In the genomic region with DNA sequence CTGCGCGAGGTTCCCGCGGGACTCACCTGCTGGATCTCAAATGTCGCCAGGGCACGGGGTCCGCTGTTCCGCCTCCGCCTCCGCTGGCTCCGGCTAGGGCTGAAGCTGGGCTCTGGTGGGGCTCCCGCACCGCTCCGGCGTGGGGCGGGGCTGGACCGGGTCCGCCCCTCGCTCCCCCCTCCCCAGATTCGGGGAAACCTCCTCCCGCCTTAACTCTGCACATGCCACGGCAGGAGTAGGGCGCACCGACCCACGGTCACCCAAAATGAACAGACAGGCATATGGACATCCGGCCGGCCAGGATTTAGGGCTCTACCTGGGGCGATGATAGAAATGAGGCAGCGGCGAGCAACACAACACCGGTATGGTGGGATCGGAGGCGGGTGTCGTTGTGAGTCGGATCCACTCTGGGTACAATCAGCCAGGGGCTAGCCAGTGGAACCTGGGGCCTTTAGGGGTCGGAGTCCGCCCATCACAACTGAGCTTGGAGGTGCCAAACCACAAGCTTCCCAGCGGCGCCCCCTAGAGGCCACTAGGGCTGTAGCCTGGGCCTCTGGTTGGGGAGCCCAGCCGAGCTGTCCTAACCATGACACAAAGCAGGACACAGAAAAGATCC, we compare ENCODE assay signal across 8 mouse cellular contexts. TPM values are rescaled to one million over a fixed set of nuclear protein-coding genes. Genes with fewer than 3 reads are reported as not detected.
DNase-seq lines count a peak whose midpoint lies in the region; ATAC-seq and TF ChIP-seq lines count a peak whose summit lies in the region.

No protein-coding gene starts in this region.

- TF ChIP-seq CTCF in bone marrow, adult 2 months (IDR thresholded peaks at IDR 0.05; ENCODE audit: control insufficient read depth, insufficient read depth, low read length), result peak; percentile 74
- TF ChIP-seq CTCF in midbrain, postnatal 0 days (IDR thresholded peaks at IDR 0.05), result peak; percentile 93

- H3K36me3 ChIP-seq in embryonic facial prominence, embryonic 15.5 days, result peaks cover 13% of the 10 kb centered on the region; the same call in 1 of the 2 replicates
- H3K36me3 ChIP-seq in heart, embryonic 10.5 days, result peaks cover 22% of the 10 kb centered on the region
- H3K36me3 ChIP-seq in kidney, embryonic 14.5 days (ENCODE audit: control insufficient read depth, insufficient read depth, low read length), result peaks cover 6% of the 10 kb centered on the region
- peaks cover 19% of the 10 kb centered on the region for H3K36me3 ChIP-seq in limb, embryonic 15.5 days
- H3K36me3 ChIP-seq in midbrain, postnatal 0 days (ENCODE audit: insufficient read depth, low read length), result peaks cover 17% of the 10 kb centered on the region

- no peaks in the 10 kb centered on the region for H3K4me1 ChIP-seq in bone marrow, adult 2 months (ENCODE audit: control insufficient read depth, insufficient read depth, low read length)
- H3K4me1 ChIP-seq in embryonic facial prominence, embryonic 15.5 days, result peaks cover 51% of the 10 kb centered on the region
- peaks cover 64% of the 10 kb centered on the region for H3K4me1 ChIP-seq in heart, embryonic 10.5 days
- H3K4me1 ChIP-seq in kidney, embryonic 14.5 days (ENCODE audit: control insufficient read depth, insufficient read depth, low read length), result peaks cover 20% of the 10 kb centered on the region; the same call in 1 of the 2 replicates
- H3K4me1 ChIP-seq in limb, embryonic 15.5 days, result peaks cover 43% of the 10 kb centered on the region
- peaks cover 29% of the 10 kb centered on the region for H3K4me1 ChIP-seq in midbrain, postnatal 0 days (ENCODE audit: insufficient read depth, low read length)

- ATAC-seq in embryonic facial prominence, embryonic 15.5 days (ENCODE audit: insufficient number of reproducible peaks, low FRiP score, low TSS enrichment, low read depth), result peak; percentile 90
- ATAC-seq in kidney, embryonic 14.5 days (ENCODE audit: low FRiP score, low TSS enrichment), result peak; percentile 90
- peak; percentile 91 for ATAC-seq in limb, embryonic 15.5 days (ENCODE audit: insufficient number of reproducible peaks, low FRiP score, low TSS enrichment, low read depth)
- peak; percentile 86 for ATAC-seq in midbrain, postnatal 0 days (ENCODE audit: low FRiP score)

- H3K4me2 ChIP-seq in embryonic facial prominence, embryonic 15.5 days (replicated peaks), result peak overlapping the region; percentile 86
- H3K4me2 ChIP-seq in kidney, embryonic 14.5 days (replicated peaks; ENCODE audit: low read depth, low read length), result peak overlapping the region; percentile 87
- H3K4me2 ChIP-seq in limb, embryonic 15.5 days, result peak overlapping the region; percentile 90
- H3K4me2 ChIP-seq in midbrain, postnatal 0 days (ENCODE audit: low read depth, low read length, poor library complexity, severe bottlenecking), result peak overlapping the region; percentile 73

- WGBS in bone marrow, adult 2 months, result 2% methylated on average over 40 of the region's 40 CpGs
- WGBS in embryonic facial prominence, embryonic 15.5 days, result under 1% methylated on average over 40 of the region's 40 CpGs
- WGBS in heart, embryonic 10.5 days, result under 1% methylated on average over 40 of the region's 40 CpGs
- under 1% methylated on average over 39 of the region's 40 CpGs for WGBS in kidney, embryonic 14.5 days
- under 1% methylated on average over 40 of the region's 40 CpGs for WGBS in limb, embryonic 15.5 days
- WGBS in midbrain, postnatal 0 days, result under 1% methylated on average over 39 of the region's 40 CpGs

- DNase-seq in A20 (ENCODE audit: low read depth, low spot score), result peak; percentile 77
- DNase-seq in heart, embryonic 10.5 days (ENCODE audit: low spot score), result peak; percentile 96
- DNase-seq in midbrain, postnatal 0 days (ENCODE audit: low spot score), result peak; percentile 94
- peak; percentile 76 to 85 for DNase-seq in spleen, postnatal 14 days (ENCODE audit: low spot score in 2 of 2)

- H3K9ac ChIP-seq in embryonic facial prominence, embryonic 15.5 days, result peak overlapping the region; percentile 68
- H3K9ac ChIP-seq in kidney, embryonic 14.5 days (ENCODE audit: low read depth, low read length), result peak overlapping the region; percentile 70
- H3K9ac ChIP-seq in limb, embryonic 15.5 days, result peak overlapping the region; percentile 76
- H3K9ac ChIP-seq in midbrain, postnatal 0 days (replicated peaks; ENCODE audit: low read length, poor library complexity, severe bottlenecking), result peak overlapping the region; percentile 90

- H3K27me3 ChIP-seq in embryonic facial prominence, embryonic 15.5 days, result no peaks in the 10 kb centered on the region
- no peaks in the 10 kb centered on the region for H3K27me3 ChIP-seq in heart, embryonic 10.5 days (ENCODE audit: insufficient read depth, poor library complexity, severe bottlenecking)
- no peaks in the 10 kb centered on the region for H3K27me3 ChIP-seq in kidney, embryonic 14.5 days (ENCODE audit: control insufficient read depth, insufficient read depth, low read length)
- H3K27me3 ChIP-seq in limb, embryonic 15.5 days, result no peaks in the 10 kb centered on the region
- H3K27me3 ChIP-seq in midbrain, postnatal 0 days (ENCODE audit: insufficient read depth, low read length), result no peaks in the 10 kb centered on the region

- peak overlapping the region; percentile 77 for H3K4me3 ChIP-seq in bone marrow, adult 2 months (replicated peaks; ENCODE audit: control insufficient read depth, low read depth, low read length)
- H3K4me3 ChIP-seq in embryonic facial prominence, embryonic 15.5 days (replicated peaks), result peak overlapping the region; percentile 62
- H3K4me3 ChIP-seq in heart, embryonic 10.5 days, result peak overlapping the region; percentile 74
- H3K4me3 ChIP-seq in kidney, embryonic 14.5 days (ENCODE audit: low read length), result peak overlapping the region; percentile 62
- H3K4me3 ChIP-seq in limb, embryonic 15.5 days, result peak overlapping the region; percentile 66
- peak overlapping the region; percentile 75 for H3K4me3 ChIP-seq in midbrain, postnatal 0 days (ENCODE audit: low read depth, low read length)

- no peak for TF ChIP-seq POLR2A in bone marrow, adult 2 months (IDR thresholded peaks at IDR 0.05; ENCODE audit: borderline replicate concordance, control insufficient read depth, low read depth, low read length)

- no peaks in the 10 kb centered on the region for H3K9me3 ChIP-seq in embryonic facial prominence, embryonic 15.5 days (replicated peaks)
- no peaks in the 10 kb centered on the region for H3K9me3 ChIP-seq in heart, embryonic 10.5 days
- no peaks in the 10 kb centered on the region for H3K9me3 ChIP-seq in kidney, embryonic 14.5 days (ENCODE audit: control insufficient read depth, low read length)
- no peaks in the 10 kb centered on the region for H3K9me3 ChIP-seq in limb, embryonic 15.5 days
- no peaks in the 10 kb centered on the region for H3K9me3 ChIP-seq in midbrain, postnatal 0 days (ENCODE audit: low read length)

- H3K27ac ChIP-seq in bone marrow, adult 2 months (ENCODE audit: control insufficient read depth, insufficient read depth, low read depth, low read length, poor library complexity), result no peak overlapping the region; the same call in 1 of the 2 replicates
- peak overlapping the region; percentile 91 for H3K27ac ChIP-seq in embryonic facial prominence, embryonic 15.5 days (replicated peaks)
- H3K27ac ChIP-seq in heart, embryonic 10.5 days, result peak overlapping the region; percentile 95
- peak overlapping the region; percentile 47 for H3K27ac ChIP-seq in kidney, embryonic 14.5 days (ENCODE audit: low read depth, low read length)
- peak overlapping the region; percentile 92 for H3K27ac ChIP-seq in limb, embryonic 15.5 days
- H3K27ac ChIP-seq in midbrain, postnatal 0 days (ENCODE audit: low read depth, low read length), result peak overlapping the region; percentile 82

RNA-seq across cellular contexts. Expression of a gene that starts 7.9 kb away (rescaled TPM):
- 5.1 and 12.3 TPM in 2 replicates for polyA plus RNA-seq in bone marrow, adult 2 months (2011; ENCODE audit: insufficient read depth, insufficient read length, low replicate concordance, missing spikeins)
- 58.6 and 60.7 TPM in 2 replicates for polyA plus RNA-seq in embryonic facial prominence, embryonic 15.5 days (2015; fragmentation: Nextera tagmentation; extraction: Ambion mirVana)
- 46.6 and 61.1 TPM in 2 replicates for polyA plus RNA-seq in heart, embryonic 10.5 days (2016; fragmentation: Nextera tagmentation; extraction: Ambion mirVana)
- polyA plus RNA-seq in kidney, embryonic 14.5 days (2014; fragmentation: Nextera tagmentation; extraction: Ambion mirVana), result 50.7 and 54.7 TPM in 2 replicates
- polyA plus RNA-seq in limb, embryonic 15.5 days (2015; fragmentation: Nextera tagmentation; extraction: Ambion mirVana), result 56.3 and 57.8 TPM in 2 replicates
- total RNA-seq in midbrain, postnatal 0 days (2014; rRNA removed), result 37.3 and 39.8 TPM in 2 replicates
- 56.8 and 61.2 TPM in 2 replicates for polyA plus RNA-seq in midbrain, postnatal 0 days (2015; fragmentation: Nextera tagmentation; extraction: Ambion mirVana)

RNA-seq across cellular contexts. Expression of a gene that starts 9.0 kb away (rescaled TPM):
- polyA plus RNA-seq in bone marrow, adult 2 months (2011; ENCODE audit: insufficient read depth, insufficient read length, low replicate concordance, missing spikeins), result 8.1 and 18.3 TPM in 2 replicates
- 33.4 and 35.7 TPM in 2 replicates for polyA plus RNA-seq in embryonic facial prominence, embryonic 15.5 days (2015; fragmentation: Nextera tagmentation; extraction: Ambion mirVana)
- polyA plus RNA-seq in heart, embryonic 10.5 days (2016; fragmentation: Nextera tagmentation; extraction: Ambion mirVana), result 86.8 and 106 TPM in 2 replicates
- 21.6 and 22.9 TPM in 2 replicates for polyA plus RNA-seq in kidney, embryonic 14.5 days (2014; fragmentation: Nextera tagmentation; extraction: Ambion mirVana)
- polyA plus RNA-seq in limb, embryonic 15.5 days (2015; fragmentation: Nextera tagmentation; extraction: Ambion mirVana), result 30.6 and 32.5 TPM in 2 replicates
- total RNA-seq in midbrain, postnatal 0 days (2014; rRNA removed), result 82.4 and 86.3 TPM in 2 replicates
- 56.1 and 59.2 TPM in 2 replicates for polyA plus RNA-seq in midbrain, postnatal 0 days (2015; fragmentation: Nextera tagmentation; extraction: Ambion mirVana)

RNA-seq across cellular contexts. Expression of a gene that starts 16.1 kb away (rescaled TPM):
- polyA plus RNA-seq in bone marrow, adult 2 months (2011; ENCODE audit: insufficient read depth, insufficient read length, low replicate concordance, missing spikeins), result not detected in 2 replicates
- not detected in 2 replicates for polyA plus RNA-seq in embryonic facial prominence, embryonic 15.5 days (2015; fragmentation: Nextera tagmentation; extraction: Ambion mirVana)
- polyA plus RNA-seq in heart, embryonic 10.5 days (2016; fragmentation: Nextera tagmentation; extraction: Ambion mirVana), result not detected in 2 replicates
- polyA plus RNA-seq in kidney, embryonic 14.5 days (2014; fragmentation: Nextera tagmentation; extraction: Ambion mirVana), result not detected in 2 replicates
- polyA plus RNA-seq in limb, embryonic 15.5 days (2015; fragmentation: Nextera tagmentation; extraction: Ambion mirVana), result not detected in 2 replicates
- not detected in 2 replicates for total RNA-seq in midbrain, postnatal 0 days (2014; rRNA removed)
- polyA plus RNA-seq in midbrain, postnatal 0 days (2015; fragmentation: Nextera tagmentation; extraction: Ambion mirVana), result not detected in 2 replicates

RNA-seq across cellular contexts. Expression of a gene that starts 24.1 kb away (rescaled TPM):
- polyA plus RNA-seq in bone marrow, adult 2 months (2011; ENCODE audit: insufficient read depth, insufficient read length, low replicate concordance, missing spikeins), result 0.34 and 0.87 TPM in 2 replicates
- 1.2 and 1.3 TPM in 2 replicates for polyA plus RNA-seq in embryonic facial prominence, embryonic 15.5 days (2015; fragmentation: Nextera tagmentation; extraction: Ambion mirVana)
- 1.1 and 1.5 TPM in 2 replicates for polyA plus RNA-seq in heart, embryonic 10.5 days (2016; fragmentation: Nextera tagmentation; extraction: Ambion mirVana)
- 1.8 and 2.9 TPM in 2 replicates for polyA plus RNA-seq in kidney, embryonic 14.5 days (2014; fragmentation: Nextera tagmentation; extraction: Ambion mirVana)
- 1.2 and 1.3 TPM in 2 replicates for polyA plus RNA-seq in limb, embryonic 15.5 days (2015; fragmentation: Nextera tagmentation; extraction: Ambion mirVana)
- total RNA-seq in midbrain, postnatal 0 days (2014; rRNA removed), result 1.5 and 2.0 TPM in 2 replicates
- 1.9 TPM in 2 replicates for polyA plus RNA-seq in midbrain, postnatal 0 days (2015; fragmentation: Nextera tagmentation; extraction: Ambion mirVana)

RNA-seq across cellular contexts. Expression of a gene that starts 27.1 kb away (rescaled TPM):
- polyA plus RNA-seq in bone marrow, adult 2 months (2011; ENCODE audit: insufficient read depth, insufficient read length, low replicate concordance, missing spikeins), result 3.8 and 9.0 TPM in 2 replicates
- 70.2 and 71.7 TPM in 2 replicates for polyA plus RNA-seq in embryonic facial prominence, embryonic 15.5 days (2015; fragmentation: Nextera tagmentation; extraction: Ambion mirVana)
- 46.3 and 57.4 TPM in 2 replicates for polyA plus RNA-seq in heart, embryonic 10.5 days (2016; fragmentation: Nextera tagmentation; extraction: Ambion mirVana)
- 21.5 and 31.9 TPM in 2 replicates for polyA plus RNA-seq in kidney, embryonic 14.5 days (2014; fragmentation: Nextera tagmentation; extraction: Ambion mirVana)
- 78.4 and 79.9 TPM in 2 replicates for polyA plus RNA-seq in limb, embryonic 15.5 days (2015; fragmentation: Nextera tagmentation; extraction: Ambion mirVana)
- total RNA-seq in midbrain, postnatal 0 days (2014; rRNA removed), result 56.5 and 169 TPM in 2 replicates
- 15.8 and 18.5 TPM in 2 replicates for polyA plus RNA-seq in midbrain, postnatal 0 days (2015; fragmentation: Nextera tagmentation; extraction: Ambion mirVana)
